Mouse (Mus musculus) erythroblast, embryonic 14.5 days (primary cell): ENCODE measurements at regions not wholly inside any gene's neighbourhood (a gene's known extent, or its start where the extent isn't known, plus 50 kb on each side); places are given as distances from the start of the nearest gene placed in this dataset.

Experiments used
- GATA1 ChIP-seq: IDR thresholded peaks from 2 replicates; pipeline ENCODE4 v1.6.1; 2012; ENCODE audit warnings: low read length, inconsistent platforms, mixed read lengths
- TAL1 ChIP-seq: IDR thresholded peaks from 3 replicates; pipeline ENCODE4 v1.6.1; 2012; ENCODE audit warnings: low read length, inconsistent platforms, mixed read lengths

DNA sequence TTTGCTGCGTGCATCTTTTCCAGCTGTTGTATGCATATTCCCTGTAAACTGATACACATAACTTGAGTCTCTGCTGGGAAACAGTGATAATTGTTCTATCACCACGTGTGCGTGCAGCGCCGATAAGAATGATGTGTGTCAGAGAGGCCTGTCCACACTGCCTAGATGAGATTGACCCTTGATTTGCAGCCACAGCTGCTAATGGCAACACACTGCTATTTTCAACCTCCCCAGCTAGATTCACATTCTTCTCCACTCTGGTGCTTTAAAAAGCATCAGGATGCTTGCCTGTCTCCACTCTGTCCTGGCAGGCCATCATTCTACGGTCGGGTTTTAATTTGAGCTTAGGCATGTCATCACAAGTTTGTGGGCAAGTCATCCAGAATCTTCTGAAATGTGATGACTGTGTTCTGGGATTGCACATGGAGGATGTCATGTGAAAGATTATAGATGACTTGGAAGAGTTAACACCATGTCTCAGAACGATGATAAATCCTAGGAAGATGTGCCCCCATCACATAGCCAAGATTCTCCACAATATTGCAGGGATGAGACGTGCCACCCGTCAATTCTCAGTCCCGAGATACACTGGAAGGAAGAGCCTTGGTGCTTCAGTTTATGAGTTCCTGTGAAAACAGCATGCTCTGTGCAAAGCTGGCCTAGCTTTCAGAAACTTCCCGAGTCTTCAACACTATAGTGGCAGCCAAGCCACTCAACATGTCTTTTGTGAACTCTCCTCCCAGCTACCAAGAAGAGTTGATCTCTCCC lies 123.6 kb upstream of the Nrip1 start:
- TF ChIP-seq TAL1 (no peak), GATA1 (no peak)
